Mouse (Mus musculus): ENCODE measurements around the gene Tmem107.

Tmem107 gene

GRCm38 (mm10) chr11:69070590-69071222 lies at the start of gene Tmem107:
Gene Tmem107, plus strand, starts transcription at chr11:69070806.
- peak; percentile 91 for DNase-seq

DNA sequence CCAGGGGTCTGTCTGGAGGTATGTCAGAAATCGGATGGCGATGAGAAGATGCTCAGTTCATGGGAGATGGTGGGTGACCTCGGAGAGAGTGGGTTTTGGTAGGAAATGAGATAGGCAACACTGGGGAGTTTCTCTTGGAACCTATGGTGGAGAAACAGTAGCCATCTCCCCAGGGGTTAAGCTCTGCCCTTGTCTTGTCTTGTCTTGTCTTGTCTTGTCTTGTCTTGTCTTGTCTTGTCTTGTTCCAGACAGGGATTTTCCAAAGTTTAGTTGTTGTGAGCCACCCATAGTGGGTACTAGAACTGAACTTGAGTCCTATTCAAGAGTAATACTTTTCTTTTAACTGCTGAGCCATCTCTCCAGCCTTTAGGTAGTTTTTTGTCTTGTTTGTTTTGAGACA lies 44.0 kb upstream of the Tmem107 start:
- no peak for DNase-seq

- DNase-seq, result no peak
Observed at GRCm38 (mm10) chr11:69028805-69029204, 41.8 kb upstream of the Tmem107 start.

DNA sequence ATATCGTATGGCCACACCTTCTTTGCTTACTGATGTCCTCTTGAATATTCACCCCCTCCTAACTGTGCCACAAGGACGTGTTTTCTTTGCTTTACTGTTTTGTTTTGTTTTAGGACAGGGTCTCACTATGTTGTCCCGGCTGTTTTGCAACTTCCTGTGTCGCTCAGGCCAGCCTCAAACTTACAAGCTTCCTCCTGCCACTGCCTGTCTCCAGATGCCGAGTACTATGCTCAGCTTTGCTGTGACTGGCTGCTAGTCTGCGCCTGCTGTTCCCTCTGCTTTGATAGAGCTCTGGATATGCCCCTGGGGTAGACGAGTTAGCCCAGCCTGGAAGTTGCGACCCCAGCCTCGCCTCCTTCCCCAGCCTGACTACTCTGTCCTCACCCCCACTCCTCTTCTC lies 37.1 kb upstream of the Tmem107 start:
- DNase-seq, result no peak

DNA sequence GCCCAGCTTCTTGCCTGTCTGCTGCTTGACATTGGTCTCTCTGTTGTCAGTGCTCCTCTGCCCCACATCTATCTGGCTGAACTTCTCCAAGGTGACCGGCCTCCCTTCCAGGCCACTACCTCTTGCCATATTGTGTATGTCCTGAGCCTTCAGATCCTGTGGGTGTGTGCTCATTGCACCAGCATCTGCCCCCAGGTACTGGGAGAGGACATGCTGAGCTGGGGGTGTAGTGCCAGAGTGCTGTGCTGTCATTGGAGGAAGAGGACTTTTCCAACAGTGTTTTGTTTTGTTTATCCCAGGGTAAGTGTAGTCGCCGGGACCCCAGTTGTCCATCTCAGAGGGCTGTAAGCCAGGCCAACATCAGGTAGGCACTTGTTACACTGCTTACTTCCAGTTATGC lies 36.0 kb upstream of the Tmem107 start:
- DNase-seq, result no peak

- no peak for DNase-seq
Observed at GRCm38 (mm10) chr11:69035411-69035810, 35.2 kb upstream of the Tmem107 start.

- DNase-seq, result peak; percentile 83
Observed at GRCm38 (mm10) chr11:69035849-69036248, 34.8 kb upstream of the Tmem107 start.

GRCm38 (mm10) chr11:69036486-69037230 lies 33.9 kb upstream of the Tmem107 start:
- peak; percentile 87 for DNase-seq

DNA sequence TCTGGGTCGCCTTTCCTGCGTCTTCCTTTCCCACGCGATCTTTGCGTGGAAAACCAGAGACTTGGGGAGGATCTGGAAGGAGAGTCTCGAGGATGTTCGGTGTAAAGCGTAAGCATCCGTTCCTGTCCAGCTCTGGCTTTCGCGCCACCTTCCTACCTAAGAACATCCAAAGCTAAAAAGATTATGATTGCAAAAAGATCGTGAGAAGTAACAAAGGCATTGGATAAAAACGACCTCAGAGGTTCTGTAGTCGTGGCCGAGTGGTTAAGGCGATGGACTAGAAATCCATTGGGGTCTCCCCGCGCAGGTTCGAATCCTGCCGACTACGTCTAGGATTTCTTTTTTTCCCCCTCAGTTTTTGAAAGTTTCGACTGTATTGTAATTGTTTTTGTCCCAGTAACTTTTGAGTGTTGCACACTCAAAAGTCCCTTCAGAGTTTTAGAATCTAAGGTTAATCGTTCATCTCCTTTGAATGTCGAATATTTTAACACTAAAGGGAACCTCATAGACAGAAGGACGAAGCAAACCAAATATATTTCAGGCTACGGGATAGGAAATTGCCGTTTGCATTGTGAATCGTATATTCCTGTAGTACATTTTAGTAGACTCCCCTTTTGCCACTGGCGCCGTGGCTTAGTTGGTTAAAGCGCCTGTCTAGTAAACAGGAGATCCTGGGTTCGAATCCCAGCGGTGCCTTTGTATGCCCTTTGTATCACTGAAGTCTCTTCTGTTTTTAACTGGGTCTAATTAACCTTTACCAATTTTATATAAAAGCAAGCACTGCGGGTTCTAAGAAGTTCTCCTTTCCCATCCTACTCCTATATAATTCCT lies 33.2 kb upstream of the Tmem107 start:
- peak; percentile 90 for DNase-seq

GRCm38 (mm10) chr11:69038173-69038572 lies 32.4 kb upstream of the Tmem107 start:
- no peak for DNase-seq

- DNase-seq, result peak; percentile 82
Observed at GRCm38 (mm10) chr11:69045531-69046394, 24.8 kb upstream of the Tmem107 start, which contains the start of gene Aurkb. Gene Aurkb, plus strand, starts transcription at chr11:69045647.

DNA sequence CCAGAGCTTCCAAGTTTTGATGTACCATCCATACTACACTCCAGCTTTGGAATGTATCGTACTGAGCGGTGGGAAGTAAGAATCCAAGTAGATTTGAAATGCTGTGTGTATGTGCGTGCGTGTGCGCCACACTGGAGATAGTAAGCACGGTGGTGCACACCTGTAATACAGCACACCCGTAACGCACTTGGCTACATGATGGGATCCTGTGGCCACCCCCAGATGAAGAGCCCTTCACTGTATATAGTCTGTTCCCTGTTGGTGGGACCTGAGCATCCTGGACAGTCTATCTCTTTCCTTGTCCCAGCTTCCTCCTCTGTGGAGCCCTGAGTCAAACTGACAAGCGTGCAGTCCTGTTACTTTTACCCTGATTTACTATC lies 24.2 kb upstream of the Tmem107 start:
- no peak for DNase-seq

GRCm38 (mm10) chr11:69047592-69047991 lies 23.0 kb upstream of the Tmem107 start:
- DNase-seq, result no peak

DNA sequence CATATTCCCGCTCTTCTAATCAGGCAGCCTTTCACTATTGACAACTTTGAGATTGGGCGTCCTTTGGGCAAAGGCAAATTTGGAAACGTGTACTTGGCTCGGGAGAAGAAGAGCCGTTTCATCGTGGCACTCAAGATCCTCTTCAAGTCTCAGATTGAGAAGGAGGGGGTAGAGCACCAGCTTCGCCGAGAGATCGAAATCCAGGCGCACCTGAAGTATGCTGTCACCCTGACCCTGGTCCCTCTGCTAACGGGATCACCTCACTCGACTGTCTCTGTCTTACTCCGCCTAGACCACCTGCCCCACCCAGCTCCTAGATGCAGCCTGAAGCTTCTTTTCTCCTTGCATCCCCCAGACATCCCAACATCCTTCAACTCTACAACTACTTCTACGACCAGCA lies 22.5 kb upstream of the Tmem107 start:
- no peak for DNase-seq

- DNase-seq, result no peak
Observed at GRCm38 (mm10) chr11:69050748-69051147, 19.9 kb upstream of the Tmem107 start.

DNA sequence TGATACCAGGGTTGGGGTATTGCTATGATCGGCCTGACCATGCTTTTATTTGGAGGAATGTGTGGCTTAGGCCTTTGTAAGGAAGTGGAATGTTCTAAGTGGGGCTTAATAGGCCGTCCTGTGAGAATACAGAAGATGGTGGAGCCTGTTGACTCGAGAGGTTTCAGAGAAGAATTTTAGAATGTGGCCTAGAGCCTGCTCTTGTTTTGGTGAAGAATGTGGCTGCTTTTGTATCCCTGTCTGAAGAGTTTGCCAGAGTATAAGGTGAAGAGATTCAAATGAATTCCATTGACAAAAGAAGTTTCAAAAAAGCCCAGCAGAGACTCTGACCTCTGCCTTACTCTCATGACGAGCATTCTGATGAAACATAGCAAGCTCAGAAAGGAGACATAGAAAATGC lies 18.8 kb upstream of the Tmem107 start:
- DNase-seq, result no peak

- no peak for DNase-seq
Observed at GRCm38 (mm10) chr11:69052824-69053421, 17.7 kb upstream of the Tmem107 start.

GRCm38 (mm10) chr11:69053848-69054247 lies 16.8 kb upstream of the Tmem107 start:
- DNase-seq, result no peak

GRCm38 (mm10) chr11:69058265-69058664 lies 12.3 kb upstream of the Tmem107 start:
- no peak for DNase-seq

DNA sequence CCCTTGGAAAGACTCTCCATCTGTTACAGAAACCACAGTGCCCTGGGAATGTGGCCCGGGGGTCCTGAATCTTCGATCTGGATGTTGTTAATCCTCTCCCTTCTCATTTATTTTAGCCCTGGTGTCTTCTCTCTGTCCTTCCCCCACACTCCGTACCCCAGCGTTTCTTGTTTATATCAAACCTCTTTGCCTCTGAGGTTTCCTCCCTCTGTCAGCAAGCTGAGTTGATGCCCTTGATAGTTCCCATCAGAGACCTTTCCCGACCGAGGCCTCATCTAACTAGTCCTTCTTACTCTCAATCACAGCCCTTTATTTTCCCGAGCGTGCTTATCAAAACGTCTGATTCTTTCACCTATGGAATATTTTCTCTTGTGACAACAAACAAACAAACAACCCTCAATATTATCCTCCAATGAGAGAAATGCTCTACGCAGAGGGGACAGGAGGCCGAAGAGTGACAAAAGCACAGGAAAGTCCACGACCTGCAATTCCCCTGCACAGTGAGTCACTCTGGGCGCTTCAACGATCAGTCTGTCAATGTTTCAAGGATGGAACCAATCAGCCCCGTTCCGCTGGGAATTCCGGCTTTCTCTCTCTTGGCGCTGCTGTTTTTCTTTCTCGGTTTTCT lies 11.8 kb upstream of the Tmem107 start:
- no peak for DNase-seq

DNA sequence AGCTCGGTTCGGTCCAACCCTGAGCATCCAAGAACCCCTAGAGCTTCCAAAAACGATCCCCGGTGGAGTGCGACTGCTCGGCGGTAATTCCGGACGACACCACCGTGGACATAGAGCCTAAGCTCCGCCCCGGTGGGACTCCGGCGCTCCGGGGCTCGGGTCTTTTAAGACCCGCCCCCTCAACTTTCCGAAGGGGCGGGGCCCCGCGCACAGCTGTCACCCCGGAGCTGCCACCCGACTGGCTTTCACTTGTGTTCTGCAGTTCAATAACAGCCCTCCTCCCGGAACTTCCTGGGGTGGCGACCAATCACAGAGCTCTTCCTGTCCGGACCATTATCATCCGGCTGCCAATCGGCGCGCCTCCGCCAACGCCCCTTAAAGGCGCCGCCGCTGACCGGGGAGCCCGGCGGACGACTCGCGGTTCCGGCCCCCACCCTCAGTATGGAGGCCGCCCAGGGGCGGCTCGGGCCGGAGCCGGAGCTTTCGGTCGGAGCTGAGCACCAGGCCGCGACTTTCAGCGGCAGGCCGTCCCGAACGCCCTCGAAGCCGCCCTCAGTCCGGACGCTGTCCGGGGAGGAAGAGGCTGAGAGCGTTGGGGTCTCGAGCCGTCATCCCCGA lies 11.1 kb upstream of the Tmem107 start, which contains the start of gene Borcs6:
TSS of gene Borcs6 (plus strand) at position 361 of the 618 bp plus-strand sequence.
- peak; percentile 94 for DNase-seq
